Mouse (Mus musculus): ENCODE measurements around the gene Tex9.

DNA sequence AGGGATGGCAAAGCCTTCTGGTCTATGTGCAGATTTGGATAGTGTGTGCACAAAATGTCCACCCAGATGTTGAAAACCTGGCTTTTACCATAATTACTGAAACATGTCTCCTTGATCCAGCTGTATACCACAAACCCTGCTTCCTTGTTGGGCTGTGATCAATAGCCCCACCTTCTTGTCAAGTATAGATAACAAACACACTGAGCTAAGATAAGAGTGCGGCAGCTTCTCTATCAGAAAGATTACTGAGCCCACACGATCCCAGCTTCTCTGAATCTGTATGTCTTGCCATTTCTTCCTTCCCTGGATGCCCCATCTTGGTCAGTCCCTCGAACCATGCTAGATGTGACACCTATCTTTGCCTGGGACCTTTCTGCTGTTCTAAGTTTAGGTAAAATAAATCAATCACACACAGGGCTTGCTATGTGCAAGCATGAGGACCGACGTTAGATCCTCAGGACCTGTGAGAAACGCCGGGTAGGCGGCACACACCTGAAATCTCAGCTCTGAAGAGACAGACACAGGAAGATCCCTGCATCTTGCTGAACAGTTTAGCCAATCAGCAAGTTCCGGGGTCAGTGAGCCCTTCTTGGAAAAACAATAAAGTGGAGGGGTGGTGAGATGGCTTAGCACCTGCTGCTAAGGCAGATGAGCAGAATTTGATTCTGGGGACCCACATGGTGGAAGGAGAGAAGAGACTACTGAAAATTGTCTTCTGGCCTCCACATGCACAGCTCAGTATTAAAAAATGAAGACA is 86.0 kb downstream of the Tex9 start:
- TF ChIP-seq CTCF (IDR thresholded peaks at IDR 0.05; ENCODE audit: extremely low read depth, insufficient read depth, low read length) (no peak), POLR2A (IDR thresholded peaks at IDR 0.05; ENCODE audit: extremely low read depth, insufficient read depth, low read length) (no peak)
